Mouse (Mus musculus) heart, adult 2 months (tissue): ENCODE results near the gene Msrb2.

Experiments used
- CTCF ChIP-seq: fragments of 200-600 bp; IDR thresholded peaks from 2 replicates; pipeline ENCODE4 v1.8.1; 2022; ENCODE audit warnings: antibody characterized with exemption, mild to moderate bottlenecking, moderate library complexity
- EP300 ChIP-seq: fragments of 200-500 bp; IDR thresholded peaks from 2 replicates; pipeline ENCODE4 v1.6.1; 2011; ENCODE audit warnings: low read depth, low read length, control low read depth; ENCODE audit not compliant: insufficient read depth

DNA sequence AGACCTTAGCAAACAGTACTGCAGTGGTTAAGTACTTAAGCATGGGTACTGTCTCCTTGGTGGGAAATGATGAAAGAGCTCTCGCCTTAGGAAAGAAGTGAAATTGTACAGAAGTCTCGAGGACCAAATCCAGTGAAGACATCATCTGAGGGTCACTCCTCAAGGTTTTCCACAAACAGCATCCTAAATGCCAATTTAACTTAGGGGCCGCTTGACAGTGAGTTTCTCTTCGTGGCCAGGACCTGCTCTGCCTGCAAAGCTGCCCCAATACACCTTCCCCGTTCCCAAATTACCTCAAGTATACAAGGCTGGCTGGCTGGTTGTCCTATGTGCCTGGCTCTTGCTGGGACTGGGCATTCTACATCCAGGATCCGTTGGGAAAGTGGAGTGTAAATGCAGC lies 44.8 kb downstream of the Msrb2 start:
- no peak for TF ChIP-seq EP300
- no peak for TF ChIP-seq CTCF
